Mouse (Mus musculus) cerebellum, adult (tissue): Measurements from ENCODE around the gene Tas2r123.

Source experiments
- ATAC-seq: cut with Nextera tagmentation; 2 replicates; pipeline ENCODE4 v1.9.2; 2017; ENCODE audit warnings: mild to moderate bottlenecking, moderate library complexity, mixed read lengths; ENCODE audit not compliant: insufficient number of reproducible peaks, low FRiP score, low TSS enrichment

Tas2r123 gene

GRCm38 (mm10) chr6:132846842-132847241, at the start of gene Tas2r123:
Gene Tas2r123 (plus strand): TSS chr6:132847142.
- no peak for ATAC-seq

- no peak for ATAC-seq
Measured at GRCm38 (mm10) chr6:132802518-132802917, 44.4 kb upstream of the Tas2r123 start, which contains the start of gene Tas2r117. Gene Tas2r117 (plus strand): TSS chr6:132802818.

- no peak for ATAC-seq
Measured at GRCm38 (mm10) chr6:132855138-132855537, 8.2 kb downstream of the Tas2r123 start, which contains the start of gene Tas2r116. Gene Tas2r116 (plus strand): TSS chr6:132855438.

- no peak for ATAC-seq
Measured at GRCm38 (mm10) chr6:132867708-132868107, 20.8 kb downstream of the Tas2r123 start, which contains the start of gene Tas2r110. Gene Tas2r110 (plus strand): TSS chr6:132868008.

- no peak for ATAC-seq
Measured at GRCm38 (mm10) chr6:132892711-132893110, 45.8 kb downstream of the Tas2r123 start, which contains the start of gene Tas2r113. Gene Tas2r113 (plus strand): TSS chr6:132893011.
